Mouse (Mus musculus) left cerebral cortex, adult 9 months (tissue): ENCODE measurements around the gene Slc5a4a.
A peak's percentile ranks its signal among the peaks of the same experiment; 100 is the strongest.

Source experiments
- DNase-seq, 2 experiments: peaks; one replicate each; pipeline ENCODE4 v3.0.0; 2022; ENCODE audit warnings: low spot score in 2 of 2

Gene Slc5a4a

DNA sequence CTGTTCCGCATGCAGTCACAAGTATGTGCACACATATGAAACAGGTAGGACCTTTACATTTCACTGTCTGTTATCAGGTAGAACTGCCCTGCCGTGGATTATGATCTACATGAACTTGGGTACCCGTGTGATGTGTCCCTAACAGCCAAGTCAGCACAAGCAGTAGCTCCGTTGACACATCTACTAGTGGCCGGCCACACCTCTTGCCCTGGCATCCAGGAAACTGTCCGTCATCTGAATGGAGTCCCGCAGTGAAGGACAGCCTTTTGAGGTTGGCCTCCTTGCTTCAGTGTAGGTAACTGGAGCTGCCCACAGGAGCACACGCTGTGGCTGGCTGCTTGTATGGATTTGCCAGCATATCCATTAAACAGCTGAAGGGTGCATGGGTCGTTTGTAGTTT, 71.0 kb downstream of the Slc5a4a start:
- no peak for DNase-seq

DNA sequence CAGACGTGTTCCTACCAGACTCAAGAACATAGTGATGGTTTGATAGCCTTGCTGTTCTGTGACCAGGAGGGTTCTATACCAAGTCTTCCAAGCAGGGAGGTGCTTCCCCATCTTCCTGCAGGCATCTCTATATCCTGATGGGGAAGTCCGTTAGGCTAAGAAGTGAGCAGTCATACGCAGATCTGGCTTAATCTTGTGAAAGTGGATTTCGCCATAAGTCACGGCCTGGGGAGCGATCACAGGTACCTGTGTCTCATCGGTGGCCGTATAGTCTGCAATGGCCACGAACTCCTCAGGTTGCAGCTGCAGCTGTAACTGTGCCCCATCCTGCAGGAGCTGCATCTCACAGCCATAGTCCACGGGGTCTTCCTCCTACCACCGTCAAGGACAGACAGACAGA, 78.7 kb downstream of the Slc5a4a start:
- no peak for DNase-seq

DNA sequence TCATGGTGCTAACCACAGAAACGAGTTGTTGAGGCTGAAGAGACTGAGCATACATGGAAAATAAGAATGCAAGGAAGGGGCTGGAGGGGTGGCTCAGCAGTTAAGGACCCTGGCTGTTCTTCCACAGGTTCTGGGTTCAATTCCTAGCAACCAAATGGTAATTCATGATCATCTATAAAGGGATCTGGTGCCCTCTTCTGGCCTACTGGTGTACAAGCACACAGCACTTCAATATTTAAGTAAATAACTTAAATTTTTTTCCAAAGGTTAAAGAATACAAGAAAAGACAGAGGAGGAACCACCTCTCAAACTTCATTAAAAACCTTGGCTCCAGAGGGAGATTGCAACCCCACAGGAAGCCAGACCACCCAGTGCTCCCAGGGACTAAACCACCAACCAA, 82.4 kb downstream of the Slc5a4a start:
- no peak for DNase-seq

DNA sequence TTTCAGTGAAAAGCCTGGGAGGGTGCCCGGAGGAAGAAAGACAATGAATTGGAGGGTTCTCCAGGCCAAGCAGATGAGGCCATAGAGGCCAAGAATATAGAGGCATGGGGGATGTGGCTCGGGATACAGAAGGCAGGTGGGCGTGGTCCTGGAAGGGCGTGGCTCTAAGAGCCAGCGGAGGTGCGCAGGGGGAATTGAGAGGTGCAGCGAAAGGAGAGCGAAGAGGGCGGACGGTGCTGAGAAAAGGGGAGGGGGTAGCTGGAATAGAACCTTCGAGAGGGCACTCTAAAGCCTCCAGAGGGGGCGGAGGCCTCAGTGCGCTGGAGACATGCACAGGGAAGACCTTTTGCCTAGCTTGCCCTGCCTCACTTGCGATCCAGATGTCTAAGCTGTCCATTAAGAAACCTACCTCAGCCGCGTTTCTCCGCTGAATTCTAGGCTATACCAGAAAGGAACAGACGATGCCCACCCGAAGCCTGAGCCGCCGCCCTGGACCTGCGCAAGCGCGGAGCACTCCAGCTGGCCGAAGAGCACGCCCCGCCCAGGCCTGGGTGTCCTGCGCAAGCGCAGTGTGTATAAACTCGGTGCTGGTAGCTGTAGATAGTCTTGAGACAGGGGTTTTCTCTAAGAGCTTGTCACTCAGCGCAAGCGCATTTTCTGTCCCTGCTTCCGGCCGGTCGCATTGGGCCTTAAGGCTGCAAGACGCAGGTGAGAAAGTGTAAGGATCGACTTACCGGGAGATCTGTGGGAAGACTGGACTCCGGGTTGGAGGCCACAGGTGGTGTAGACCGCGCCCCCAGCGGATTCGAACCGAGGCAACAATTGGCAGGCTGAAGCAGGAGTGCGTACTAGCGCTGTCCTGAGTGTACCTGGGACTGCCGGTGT, 90.3 kb downstream of the Slc5a4a start, which contains the start of gene Prmt2:
Gene Prmt2, minus strand, starts transcription at position 525 of the 885 bp plus-strand sequence.
- peak; percentile 73 to 88 for DNase-seq
